Mouse (Mus musculus) CH12.LX (cell line): ENCODE results near the gene Mmp9. TPM values are rescaled to one million over a fixed set of nuclear protein-coding genes. Genes with fewer than 3 reads are reported as not detected.

ENCODE experiments used
- DNase-seq: peaks from one replicate; pipeline ENCODE4 v3.0.0-alpha.2; 2013; ENCODE audit errors: extremely low read depth
- H3K27ac ChIP-seq: 2 replicates; pipeline ENCODE4 v1.5.1; 2012; ENCODE audit warnings: low read depth, mild to moderate bottlenecking, control low read depth, moderate library complexity; ENCODE audit not compliant: insufficient read depth
- H3K27me3 ChIP-seq: replicated peaks from 2 replicates; pipeline ENCODE3; 2012; ENCODE audit warnings: inconsistent platforms
- H3K36me3 ChIP-seq, 2 experiments: replicated peaks in 1 of 2; 2 replicates each; pipeline versions ENCODE3 to v1.6.1; 2012; ENCODE audit warnings: inconsistent platforms in 1 of 2, low read length in 1 of 2, mild to moderate bottlenecking in 1 of 2, mixed read lengths in 1 of 2, moderate library complexity in 1 of 2; ENCODE audit not compliant: control insufficient read depth in 1 of 2, insufficient read depth in 1 of 2
- H3K4me1 ChIP-seq, 2 experiments: 2 replicates each; pipeline ENCODE4 v1.6.1; 2012; ENCODE audit warnings: inconsistent platforms in 1 of 2, moderate library complexity in 1 of 2; ENCODE audit not compliant: insufficient read depth in 2 of 2, control insufficient read depth in 1 of 2
- H3K4me2 ChIP-seq: 2 replicates; pipeline ENCODE4 v1.6.1; 2012; ENCODE audit warnings: low read depth, mild to moderate bottlenecking, control low read depth; ENCODE audit not compliant: poor library complexity, insufficient read depth, severe bottlenecking
- H3K4me3 ChIP-seq, 3 experiments: fragments of 150-350 bp in 1 of 3; sonication (generic) in 1 of 3; replicated peaks in 1 of 3; 2 replicates each; pipeline versions ENCODE3 to v1.5.1; 2011 to 2012; ENCODE audit warnings: low read depth in 2 of 3, low read length in 2 of 3, mild to moderate bottlenecking in 2 of 3, moderate library complexity in 2 of 3, control low read depth in 1 of 3, improper control_type of control experiment in 1 of 3, inconsistent platforms in 1 of 3, mixed read lengths in 1 of 3; ENCODE audit not compliant: poor library complexity in 1 of 3
- H3K79me2 ChIP-seq: replicated peaks from 2 replicates; pipeline ENCODE4 v1.6.1; 2012; ENCODE audit warnings: mild to moderate bottlenecking, moderate library complexity; ENCODE audit not compliant: control insufficient read depth, poor library complexity, insufficient read depth, severe bottlenecking; ENCODE audit errors: extremely low read depth
- H3K9ac ChIP-seq: 2 replicates; pipeline ENCODE4 v1.6.1; 2012; ENCODE audit warnings: low read depth, mild to moderate bottlenecking, control low read depth, moderate library complexity; ENCODE audit not compliant: insufficient read depth
- H3K9me3 ChIP-seq: replicated peaks from 2 replicates; pipeline ENCODE3; 2012; ENCODE audit warnings: low read length, inconsistent platforms, mixed read lengths
- CTCF ChIP-seq, 2 experiments: IDR thresholded peaks in 1 of 2; conservative IDR thresholded peaks in 1 of 2; 2 replicates each; pipeline ENCODE4 v1.5.1; 2011 to 2012; ENCODE audit warnings: low read depth in 2 of 2, low read length in 2 of 2, improper control_type of control experiment in 1 of 2, inconsistent platforms in 1 of 2, mild to moderate bottlenecking in 1 of 2, moderate library complexity in 1 of 2
- GABPA ChIP-seq: IDR thresholded peaks from 2 replicates; pipeline ENCODE4 v1.6.1; 2012; ENCODE audit warnings: low read depth, low read length, improper control_type of control experiment, inconsistent platforms; ENCODE audit not compliant: insufficient replicate concordance
- IRF4 ChIP-seq: IDR thresholded peaks from 2 replicates; pipeline ENCODE4 v1.6.1; 2014; ENCODE audit warnings: low read depth, mild to moderate bottlenecking, inconsistent platforms, low read length, improper control_type of control experiment
- SMC3 ChIP-seq: IDR thresholded peaks from 2 replicates; pipeline ENCODE4 v1.6.1; 2011; ENCODE audit warnings: low read depth, low read length, improper control_type of control experiment
- TCF12 ChIP-seq: IDR thresholded peaks from 2 replicates; pipeline ENCODE4 v1.6.1; 2014; ENCODE audit warnings: low read depth, mild to moderate bottlenecking, inconsistent platforms, low read length, improper control_type of control experiment
- ZC3H11A ChIP-seq: IDR thresholded peaks from 2 replicates; pipeline ENCODE4 v1.6.1; 2012; ENCODE audit warnings: low read depth, mild to moderate bottlenecking, inconsistent platforms, low read length, improper control_type of control experiment
- ZKSCAN1 ChIP-seq: IDR thresholded peaks from 2 replicates; pipeline ENCODE4 v1.6.1; 2012; ENCODE audit warnings: low read depth, inconsistent platforms, low read length, improper control_type of control experiment, borderline replicate concordance
- dilution Hi-C: fragments of 300-500 bp; cut with MboI; formaldehyde crosslinking; loops from 2 replicates; pipeline ENCODE4 v1.14.3; 2020; ENCODE audit warnings: low sequenced_read_pairs; ENCODE audit not compliant: extremely low pct_unique_long_range_greater_than_20kb, extremely low pct_ligation_motif_present
- in situ Hi-C: fragments of 300-500 bp; cut with MboI; formaldehyde crosslinking; loops from 3 replicates; pipeline ENCODE4 v1.14.3; 2019; ENCODE audit warnings: low sequenced_read_pairs, low pct_ligation_motif_present, low pct_unique_long_range_greater_than_20kb, mixed read lengths
- polyA plus RNA-seq: library from polyadenylated mRNA; unstranded; fragments of >175 nt; gene quantifications from 2 replicates; pipeline ENCODE4 v1.2.1, GENCODE M21; 2012; ENCODE audit warnings: low read depth; ENCODE audit not compliant: insufficient read length
- total RNA-seq, 2 experiments: library from RNA; depleted of rRNA; stranded (reverse); fragments of 300-350 nt in 1 of 2; fragments of >200 nt in 1 of 2; gene quantifications; 2 replicates each; pipeline ENCODE4 v1.2.3; 2012 to 2014

The Mmp9 gene
- total and polyA plus RNA-seq, 3 experiments, result not detected

DNA sequence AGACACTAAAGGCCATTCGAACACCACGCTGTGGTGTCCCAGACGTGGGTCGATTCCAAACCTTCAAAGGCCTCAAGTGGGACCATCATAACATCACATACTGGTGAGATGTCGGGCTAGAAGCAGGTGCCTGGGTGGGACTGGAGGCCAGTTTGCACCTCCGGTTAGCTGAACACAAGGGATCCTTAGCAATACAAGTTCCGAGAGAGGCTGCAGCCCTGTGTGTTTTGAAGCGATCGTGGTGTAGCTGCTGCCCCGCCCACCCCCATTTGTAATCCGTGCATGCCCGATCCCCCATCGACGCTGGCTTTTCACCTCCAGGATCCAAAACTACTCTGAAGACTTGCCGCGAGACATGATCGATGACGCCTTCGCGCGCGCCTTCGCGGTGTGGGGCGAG lies 8.4 kb downstream of the Mmp9 start:
- H3K27ac ChIP-seq, result no peak overlapping the region
- H3K9me3 ChIP-seq, result peaks cover 6% of the 10 kb centered on the region
- in situ Hi-C loops, result loop anchor here (10.0 kb wide), 1 partner anchor 416 kb away; the partner anchor contains the start of gene Zfp663
- dilution Hi-C loops, result no loop called here
- H3K4me2 ChIP-seq, result no peak overlapping the region
- TF ChIP-seq GABPA, result no peak
- TF ChIP-seq, all 38 proteins: peak for 0
- no peak overlapping the region for H3K9ac ChIP-seq
- DNase-seq, result no peak
- H3K4me1 ChIP-seq, result peaks cover 3 to 11% of the 10 kb centered on the region in 2 experiments; a peak in 3 of 4 replicates
- H3K36me3 ChIP-seq, result no peaks in the 10 kb centered on the region
- H3K4me3 ChIP-seq, result no peak overlapping the region
- H3K79me2 ChIP-seq, result no peaks in the 10 kb centered on the region
- peaks cover 72% of the 10 kb centered on the region for H3K27me3 ChIP-seq

GRCm38 (mm10) chr2:164950501-164950900 lies 9.9 kb downstream of the Mmp9 start:
- in situ Hi-C loops (loop anchor here (10.0 kb wide), 1 partner anchor 334 kb away; the partner anchor contains the start of gene Slc35c2), dilution Hi-C loops (no loop called here)
- no peaks in the 10 kb centered on the region for H3K36me3 ChIP-seq
- H3K9me3 ChIP-seq, result peaks cover 15% of the 10 kb centered on the region
- H3K4me2 ChIP-seq, result no peak overlapping the region
- no peak overlapping the region for H3K27ac ChIP-seq
- TF ChIP-seq ZKSCAN1, result no peak
- TF ChIP-seq CTCF (conservative IDR thresholded peaks at IDR 0.05 in 1 of 2, IDR thresholded peaks at IDR 0.05 in 1 of 2; ENCODE audit: low read depth in 2 of 2, low read length in 2 of 2), result peak in 1 of 2 experiments; percentile 51; a peak in 2 of 4 replicates
- peaks cover 3 to 11% of the 10 kb centered on the region in 2 experiments; a peak in 3 of 4 replicates for H3K4me1 ChIP-seq
- no peaks in the 10 kb centered on the region for H3K79me2 ChIP-seq
- H3K4me3 ChIP-seq, result no peak overlapping the region
- no peak for DNase-seq
- peaks cover 80% of the 10 kb centered on the region for H3K27me3 ChIP-seq
- no peak overlapping the region for H3K9ac ChIP-seq

- dilution Hi-C loops (no loop called here), in situ Hi-C loops (loop anchor here (10.0 kb wide), 1 partner anchor 333 kb away; the partner anchor contains the start of gene Slc35c2)
- no peak overlapping the region for H3K4me2 ChIP-seq
- H3K27me3 ChIP-seq, result peaks cover 80% of the 10 kb centered on the region
- no peaks in the 10 kb centered on the region for H3K36me3 ChIP-seq
- H3K4me3 ChIP-seq, result no peak overlapping the region
- no peak overlapping the region for H3K9ac ChIP-seq
- peaks cover 4 to 11% of the 10 kb centered on the region in 2 experiments for H3K4me1 ChIP-seq
- DNase-seq, result no peak
- no peaks in the 10 kb centered on the region for H3K79me2 ChIP-seq
- peaks cover 22% of the 10 kb centered on the region for H3K9me3 ChIP-seq
- no peak overlapping the region for H3K27ac ChIP-seq
- TF ChIP-seq GABPA (no peak), ZC3H11A (no peak), IRF4 (no peak), CTCF (conservative IDR thresholded peaks at IDR 0.05 in 1 of 2, IDR thresholded peaks at IDR 0.05 in 1 of 2; ENCODE audit: low read depth in 2 of 2, low read length in 2 of 2) (peak; percentile 12 to 41; a peak in 2 of 4 replicates), SMC3 (no peak), TCF12 (no peak)
Measured at GRCm38 (mm10) chr2:164951745-164952144, 11.2 kb downstream of the Mmp9 start.
